Mouse (Mus musculus) kidney, postnatal 10 days (tissue): Measurements from ENCODE around the gene C1qb.

Source experiments
- DNase-seq: peaks from one replicate; pipeline ENCODE4 v3.0.0; 2021; ENCODE audit warnings: mixed read lengths

Gene C1qb

GRCm38 (mm10) chr4:136893691-136894543 is 7.9 kb upstream of the C1qb start:
- peak; percentile 58 for DNase-seq

GRCm38 (mm10) chr4:136892811-136893210 is 6.8 kb upstream of the C1qb start, which contains the start of gene C1qc:
TSS of gene C1qc (minus strand) at chr4:136893065.
- DNase-seq: no peak

GRCm38 (mm10) chr4:136892371-136892770 is 6.4 kb upstream of the C1qb start:
- no peak for DNase-seq

- DNase-seq: no peak
These were observed 5.1 kb upstream of the C1qb start for GRCm38 (mm10) chr4:136891115-136891514.

- no peak for DNase-seq
These were observed 4.0 kb upstream of the C1qb start for GRCm38 (mm10) chr4:136889981-136890380.

- DNase-seq: no peak
These were observed 1.7 kb upstream of the C1qb start for GRCm38 (mm10) chr4:136887714-136888113.

GRCm38 (mm10) chr4:136878601-136879000 is 7.4 kb downstream of the C1qb start:
- DNase-seq: peak; percentile 46

GRCm38 (mm10) chr4:136878171-136878570 is 7.8 kb downstream of the C1qb start:
- DNase-seq: no peak

- DNase-seq: peak; percentile 78
These were observed 9.0 kb downstream of the C1qb start for GRCm38 (mm10) chr4:136876971-136877370.

- no peak for DNase-seq
These were observed 11.0 kb downstream of the C1qb start for GRCm38 (mm10) chr4:136875012-136875411.

GRCm38 (mm10) chr4:136868371-136868770 is 17.6 kb downstream of the C1qb start:
- DNase-seq: no peak

GRCm38 (mm10) chr4:136867690-136868345 is 18.2 kb downstream of the C1qb start:
- no peak for DNase-seq

- DNase-seq: no peak
These were observed 20.5 kb downstream of the C1qb start for GRCm38 (mm10) chr4:136865531-136865930.

GRCm38 (mm10) chr4:136864751-136865470 is 21.1 kb downstream of the C1qb start:
- no peak for DNase-seq

GRCm38 (mm10) chr4:136863517-136863916 is 22.5 kb downstream of the C1qb start:
- DNase-seq: no peak

GRCm38 (mm10) chr4:136862411-136862810 is 23.6 kb downstream of the C1qb start:
- DNase-seq: no peak

- DNase-seq: no peak
These were observed 24.2 kb downstream of the C1qb start for GRCm38 (mm10) chr4:136861806-136862205.

GRCm38 (mm10) chr4:136860022-136860421 is 26.0 kb downstream of the C1qb start:
- no peak for DNase-seq

GRCm38 (mm10) chr4:136855081-136855480 is 30.9 kb downstream of the C1qb start:
- peak; percentile 33 for DNase-seq

GRCm38 (mm10) chr4:136852989-136853388 is 33.0 kb downstream of the C1qb start:
- no peak for DNase-seq

- DNase-seq: no peak
These were observed 33.9 kb downstream of the C1qb start for GRCm38 (mm10) chr4:136852119-136852518.

GRCm38 (mm10) chr4:136848565-136848964 is 37.4 kb downstream of the C1qb start:
- DNase-seq: no peak

GRCm38 (mm10) chr4:136847166-136847565 is 38.8 kb downstream of the C1qb start:
- no peak for DNase-seq
